Mouse (Mus musculus) left cerebral cortex, postnatal 25 days (tissue): ENCODE measurements around the gene Klra5. TPM values are rescaled to one million over a fixed set of nuclear protein-coding genes. Genes with fewer than 3 reads are reported as not detected.
"Not testable (repeated sequence)": the region's sequence is repeated elsewhere in the genome, so short reads cannot be mapped to it uniquely, and the experiment has no call there.

Experiments
- DNase-seq, 2 experiments: peaks; one replicate each; pipeline ENCODE4 v3.0.0; 2022; ENCODE audit warnings: low spot score in 2 of 2, mixed read lengths in 1 of 2
- intact Hi-C: fragments of 180-260 bp; cut with DNase I; formaldehyde crosslinking; loops from one replicate; pipeline ENCODE4 v1.15.1; 2025
- total RNA-seq, 2 experiments: library from RNA; stranded (reverse); gene quantifications; 2 replicates each; pipeline ENCODE4 v1.2.3; 2021

Klra5 gene
- total RNA-seq = not detected

DNA sequence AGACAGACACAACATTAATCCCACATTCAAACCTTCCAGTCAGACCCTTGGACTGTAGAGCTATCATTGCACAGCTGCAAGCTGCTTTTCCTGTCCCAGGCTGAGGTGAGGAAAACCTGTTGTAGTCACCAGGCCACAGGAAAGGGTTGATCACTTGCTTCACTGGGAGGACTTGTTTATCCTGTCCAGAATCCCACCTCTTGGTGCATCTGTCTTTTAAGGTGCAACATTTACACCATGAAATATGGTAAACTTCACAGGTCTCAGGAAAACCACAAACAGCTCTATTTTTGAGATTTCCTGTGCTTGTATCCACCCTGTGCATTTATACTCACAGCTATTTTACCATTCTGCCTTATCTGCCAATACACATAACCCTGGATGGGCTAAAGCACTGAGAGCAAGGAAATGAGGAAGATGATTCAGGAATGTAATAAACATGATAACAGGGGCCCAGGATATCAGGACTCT, at the start of gene Klra5:
Gene Klra5 (minus strand): TSS at position 175 of the 471 bp plus-strand sequence.
- DNase-seq, intact Hi-C loops: not testable (repeated sequence)

DNA sequence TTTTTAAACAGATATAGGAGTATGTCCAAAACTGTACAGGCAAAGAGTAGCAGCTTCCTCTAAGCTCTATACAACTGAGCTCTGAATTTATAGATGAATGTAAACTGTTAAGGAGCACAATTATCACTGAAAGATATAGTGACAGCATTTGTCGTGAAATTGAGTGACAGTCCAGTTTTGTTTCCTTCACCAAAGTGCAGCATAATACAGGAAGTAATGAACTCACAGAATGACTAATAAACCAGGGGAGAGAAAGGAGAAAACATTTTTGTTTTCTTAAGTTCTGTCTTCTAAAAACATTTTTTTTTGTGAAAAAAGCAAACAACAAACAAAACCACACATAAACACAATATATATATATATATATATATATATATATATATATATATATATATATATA, 454 bp downstream of the Klra5 start:
- no peak for DNase-seq
- intact Hi-C loops = no loop called here

DNA sequence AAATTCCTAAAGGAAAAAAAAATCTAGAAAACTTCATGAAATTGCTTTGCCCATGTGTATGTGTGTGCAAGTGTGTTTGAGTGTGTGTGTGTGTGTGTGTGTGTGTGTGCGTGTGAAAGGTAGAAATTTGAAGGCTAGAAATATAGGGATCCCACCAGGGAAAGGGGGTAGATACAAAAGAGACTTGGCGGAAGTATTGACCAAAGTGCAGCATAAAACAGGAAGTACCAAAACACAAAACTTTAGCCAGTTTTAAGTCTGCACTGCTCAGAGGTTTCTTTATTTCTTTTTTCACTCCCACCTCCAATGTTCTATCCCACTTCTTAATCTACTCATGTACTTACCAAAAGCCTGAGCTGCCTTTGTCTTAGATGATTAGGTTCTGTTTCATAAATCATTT, 34.9 kb downstream of the Klra5 start:
- intact Hi-C loops = no loop called here
- DNase-seq = no peak

DNA sequence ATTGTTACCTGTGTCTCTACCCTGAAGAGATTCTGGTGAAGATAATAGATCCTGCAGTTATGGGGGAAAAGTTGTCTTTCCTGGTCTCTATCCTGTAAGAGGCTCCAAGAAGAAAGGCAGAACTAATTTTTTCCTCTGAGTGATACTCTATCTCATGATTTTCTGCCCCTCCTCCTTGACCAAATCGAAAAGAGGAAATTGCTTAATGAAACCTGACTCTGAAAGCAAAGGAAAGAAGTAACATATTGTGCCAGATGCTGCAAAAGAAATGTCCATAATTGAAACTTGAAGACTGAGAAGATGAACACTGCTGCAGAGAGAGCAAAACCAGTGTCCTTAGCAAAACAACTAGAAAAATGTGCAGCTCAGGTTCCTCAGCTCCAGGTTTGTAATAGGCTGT, 40.9 kb downstream of the Klra5 start, which contains the start of gene Klra17:
Gene Klra17 (minus strand): TSS at position 124 of the 400 bp plus-strand sequence.
- no peak for DNase-seq

DNA sequence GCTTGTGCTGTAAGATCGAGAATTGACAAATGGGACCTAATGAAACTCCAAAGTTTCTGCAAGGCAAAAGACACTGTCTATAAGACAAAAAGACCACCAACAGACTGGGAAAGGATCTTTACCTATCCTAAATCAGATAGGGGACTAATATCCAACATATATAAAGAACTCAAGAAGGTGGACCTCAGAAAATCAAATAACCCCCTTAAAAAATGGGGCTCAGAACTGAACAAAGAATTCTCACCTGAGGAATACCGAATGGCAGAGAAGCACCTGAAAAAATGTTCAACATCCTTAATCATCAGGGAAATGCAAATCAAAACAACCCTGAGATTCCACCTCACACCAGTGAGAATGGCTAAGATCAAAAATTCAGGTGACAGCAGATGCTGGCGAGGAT, 55.1 kb downstream of the Klra5 start, which contains the start of gene Gm17631:
Gene Gm17631 (plus strand): TSS at position 301 of the 400 bp plus-strand sequence.
- DNase-seq, intact Hi-C loops: not testable (repeated sequence)

More for the DNA sequence above, 40.9 kb downstream of the Klra5 start, which contains the start of gene Klra17:
- intact Hi-C loops = no loop called here

Other genes starting within 250 kb of the Klra5 start
- not detected for gene Klrc1, start 238.7 kb downstream of the Klra5 start, total RNA-seq
- not detected for gene Klri1, start 200.5 kb downstream of the Klra5 start, total RNA-seq
- not detected for gene Klri2, start 177.2 kb downstream of the Klra5 start, total RNA-seq
- gene Gm156, start 133.4 kb downstream of the Klra5 start, total RNA-seq = not detected
- gene Gm17631, start 55.0 kb downstream of the Klra5 start, total RNA-seq = not detected
- gene Klra17, start 41.0 kb downstream of the Klra5 start, total RNA-seq = not detected
- not detected for gene Klra6, start 109.3 kb upstream of the Klra5 start, total RNA-seq
- not detected for gene Klra4, start 149.6 kb upstream of the Klra5 start, total RNA-seq
- not detected for gene Klra8, start 212.2 kb upstream of the Klra5 start, total RNA-seq